Mouse (Mus musculus): ENCODE measurements at regions not wholly inside any gene's neighbourhood (a gene's known extent, or its start where the extent isn't known, plus 50 kb on each side); places are given as distances from the start of the nearest gene placed in this dataset.

- H3K79me3 ChIP-seq (ENCODE audit: low read depth), result no peaks in the 10 kb centered on the region
- no peaks in the 10 kb centered on the region for H3K27me3 ChIP-seq (ENCODE audit: control insufficient read depth, insufficient read depth, insufficient read length)
- H3K79me2 ChIP-seq (ENCODE audit: control insufficient read depth, insufficient read depth), result no peaks in the 10 kb centered on the region
- TF ChIP-seq CTCF (IDR thresholded peaks at IDR 0.05; ENCODE audit: control insufficient read depth, insufficient read depth, insufficient read length), result no peak
- no peak for TF ChIP-seq MYOD1 (IDR thresholded peaks at IDR 0.05; ENCODE audit: control insufficient read depth, insufficient read length, low read depth)
- TF ChIP-seq CEBPB (IDR thresholded peaks at IDR 0.05; ENCODE audit: low read depth), result no peak
- no peak for TF ChIP-seq USF1 (IDR thresholded peaks at IDR 0.05; ENCODE audit: low read depth)
- no peak for TF ChIP-seq MYOG (IDR thresholded peaks at IDR 0.05; ENCODE audit: control insufficient read depth, extremely low read depth, insufficient read length)
- TF ChIP-seq MAX (IDR thresholded peaks at IDR 0.05), result no peak
- no peak for TF ChIP-seq FOSL1 (IDR thresholded peaks at IDR 0.05; ENCODE audit: insufficient read depth, low read length, poor library complexity, severe bottlenecking)
- no peaks in the 10 kb centered on the region for H3K36me3 ChIP-seq (ENCODE audit: control insufficient read depth, insufficient read depth)
- H3ac ChIP-seq (ENCODE audit: control insufficient read depth, insufficient read length, low read depth), result no peak overlapping the region
- H3K4me3 ChIP-seq (ENCODE audit: insufficient read depth, poor library complexity, severe bottlenecking), result no peak overlapping the region
These were observed 148.8 kb downstream of the Etnk1 start for GRCm38 (mm10) chr6:143315859-143316258.

DNA sequence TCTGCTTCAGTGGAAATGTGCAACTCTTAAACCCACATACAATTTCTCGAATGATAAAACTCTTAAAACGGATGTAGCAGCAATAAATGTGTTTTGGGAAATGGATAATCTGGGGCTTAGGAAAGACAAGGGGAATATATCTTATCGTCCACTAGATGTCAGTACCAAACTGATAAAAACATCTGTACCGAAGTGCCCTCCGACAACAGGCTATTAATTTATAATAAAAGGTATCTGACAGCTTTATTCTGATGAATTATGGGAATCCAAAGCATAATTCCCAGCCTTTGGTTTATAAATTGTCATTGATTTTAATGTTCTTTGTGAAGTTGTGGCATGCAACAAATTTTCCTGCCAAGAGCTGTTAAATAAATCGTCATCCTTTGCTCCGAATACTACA is 153.4 kb downstream of the Etnk1 start:
- no peak overlapping the region for H3K4me3 ChIP-seq (ENCODE audit: insufficient read depth, poor library complexity, severe bottlenecking)
- no peaks in the 10 kb centered on the region for H3K27me3 ChIP-seq (ENCODE audit: control insufficient read depth, insufficient read depth, insufficient read length)
- no peaks in the 10 kb centered on the region for H3K79me3 ChIP-seq (ENCODE audit: low read depth)
- H3ac ChIP-seq (ENCODE audit: control insufficient read depth, insufficient read length, low read depth), result no peak overlapping the region
- TF ChIP-seq MAX (IDR thresholded peaks at IDR 0.05) (no peak), FOSL1 (IDR thresholded peaks at IDR 0.05; ENCODE audit: insufficient read depth, low read length, poor library complexity, severe bottlenecking) (no peak), MYOG (IDR thresholded peaks at IDR 0.05; ENCODE audit: control insufficient read depth, extremely low read depth, insufficient read length) (no peak), CTCF (IDR thresholded peaks at IDR 0.05; ENCODE audit: control insufficient read depth, insufficient read depth, insufficient read length) (no peak), MYOD1 (IDR thresholded peaks at IDR 0.05; ENCODE audit: control insufficient read depth, insufficient read length, low read depth) (no peak), CEBPB (IDR thresholded peaks at IDR 0.05; ENCODE audit: low read depth) (no peak), USF1 (IDR thresholded peaks at IDR 0.05; ENCODE audit: low read depth) (no peak)
- no peaks in the 10 kb centered on the region for H3K36me3 ChIP-seq (ENCODE audit: control insufficient read depth, insufficient read depth)
- no peaks in the 10 kb centered on the region for H3K79me2 ChIP-seq (ENCODE audit: control insufficient read depth, insufficient read depth)

- no peaks in the 10 kb centered on the region for H3K27me3 ChIP-seq (ENCODE audit: control insufficient read depth, insufficient read depth, insufficient read length)
- H3ac ChIP-seq (ENCODE audit: control insufficient read depth, insufficient read length, low read depth), result no peak overlapping the region
- no peak overlapping the region for H3K4me3 ChIP-seq (ENCODE audit: insufficient read depth, poor library complexity, severe bottlenecking)
- H3K36me3 ChIP-seq (ENCODE audit: control insufficient read depth, insufficient read depth), result no peaks in the 10 kb centered on the region
- H3K79me3 ChIP-seq (ENCODE audit: low read depth), result no peaks in the 10 kb centered on the region
- no peak for TF ChIP-seq CEBPB (IDR thresholded peaks at IDR 0.05; ENCODE audit: low read depth)
- no peak for TF ChIP-seq MYOD1 (IDR thresholded peaks at IDR 0.05; ENCODE audit: control insufficient read depth, insufficient read length, low read depth)
- no peak for TF ChIP-seq CTCF (IDR thresholded peaks at IDR 0.05; ENCODE audit: control insufficient read depth, insufficient read depth, insufficient read length)
- TF ChIP-seq USF1 (IDR thresholded peaks at IDR 0.05; ENCODE audit: low read depth), result no peak
- TF ChIP-seq FOSL1 (IDR thresholded peaks at IDR 0.05; ENCODE audit: insufficient read depth, low read length, poor library complexity, severe bottlenecking), result no peak
- no peak for TF ChIP-seq MAX (IDR thresholded peaks at IDR 0.05)
- no peak for TF ChIP-seq MYOG (IDR thresholded peaks at IDR 0.05; ENCODE audit: control insufficient read depth, extremely low read depth, insufficient read length)
- no peaks in the 10 kb centered on the region for H3K79me2 ChIP-seq (ENCODE audit: control insufficient read depth, insufficient read depth)
These were observed 157.6 kb downstream of the Etnk1 start for GRCm38 (mm10) chr6:143324636-143325035.

DNA sequence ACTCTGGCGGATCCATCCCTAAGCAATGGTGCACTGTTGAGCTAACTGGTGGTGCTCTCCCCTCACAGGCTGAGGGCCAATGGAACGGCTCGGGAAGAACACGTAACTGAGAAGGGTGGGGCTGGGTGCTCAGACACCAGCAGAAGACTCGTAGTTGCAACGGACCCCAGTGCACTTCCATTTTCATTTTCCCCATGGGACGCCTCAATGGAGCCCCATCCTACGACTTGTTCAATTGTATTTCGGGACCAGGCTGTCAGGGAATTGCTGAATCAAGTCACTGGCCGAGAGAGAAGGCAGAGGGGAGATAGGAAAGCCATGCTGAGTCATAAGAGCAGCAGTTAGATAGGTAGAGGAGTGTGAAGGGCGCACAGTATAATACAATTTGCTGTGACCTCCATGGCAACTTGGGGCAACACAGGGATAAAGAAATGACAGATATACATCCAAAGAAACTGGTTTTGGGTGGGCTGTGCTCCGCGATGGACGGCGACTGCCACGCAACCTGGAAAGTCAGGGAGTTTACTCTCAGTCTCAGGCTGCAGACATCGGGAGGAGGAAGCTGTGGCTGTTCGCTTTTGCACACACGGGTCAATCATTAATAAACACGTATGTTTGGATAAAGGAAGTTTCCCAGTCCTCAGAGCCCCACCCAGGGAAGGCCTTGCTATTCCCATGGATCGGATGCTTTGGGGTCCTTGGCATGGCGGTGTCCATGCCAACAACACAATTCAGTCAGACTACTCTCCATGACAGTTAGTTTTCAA is 160.1 kb downstream of the Etnk1 start:
- TF ChIP-seq CEBPB (IDR thresholded peaks at IDR 0.05; ENCODE audit: low read depth) (no peak), CTCF (IDR thresholded peaks at IDR 0.05; ENCODE audit: control insufficient read depth, insufficient read depth, insufficient read length) (no peak), MYOD1 (IDR thresholded peaks at IDR 0.05; ENCODE audit: control insufficient read depth, insufficient read length, low read depth) (no peak), MYOG (IDR thresholded peaks at IDR 0.05; ENCODE audit: control insufficient read depth, extremely low read depth, insufficient read length) (no peak), USF1 (IDR thresholded peaks at IDR 0.05; ENCODE audit: low read depth) (no peak), MAX (IDR thresholded peaks at IDR 0.05) (no peak), FOSL1 (IDR thresholded peaks at IDR 0.05; ENCODE audit: insufficient read depth, low read length, poor library complexity, severe bottlenecking) (no peak)
- Histone ChIP-seq H3K79me2 (ENCODE audit: control insufficient read depth, insufficient read depth) (no peaks in the 10 kb centered on the region), H3K4me3 (ENCODE audit: insufficient read depth, poor library complexity, severe bottlenecking) (no peak overlapping the region), H3K79me3 (ENCODE audit: low read depth) (no peaks in the 10 kb centered on the region), H3K36me3 (ENCODE audit: control insufficient read depth, insufficient read depth) (no peaks in the 10 kb centered on the region), H3K27me3 (ENCODE audit: control insufficient read depth, insufficient read depth, insufficient read length) (no peaks in the 10 kb centered on the region), H3ac (ENCODE audit: control insufficient read depth, insufficient read length, low read depth) (no peak overlapping the region)

GRCm38 (mm10) chr6:143327788-143328187 is 160.8 kb downstream of the Etnk1 start:
- Histone ChIP-seq H3K79me3 (ENCODE audit: low read depth) (no peaks in the 10 kb centered on the region), H3ac (ENCODE audit: control insufficient read depth, insufficient read length, low read depth) (no peak overlapping the region), H3K36me3 (ENCODE audit: control insufficient read depth, insufficient read depth) (no peaks in the 10 kb centered on the region), H3K27me3 (ENCODE audit: control insufficient read depth, insufficient read depth, insufficient read length) (no peaks in the 10 kb centered on the region), H3K4me3 (ENCODE audit: insufficient read depth, poor library complexity, severe bottlenecking) (no peak overlapping the region), H3K79me2 (ENCODE audit: control insufficient read depth, insufficient read depth) (no peaks in the 10 kb centered on the region)
- TF ChIP-seq MAX (IDR thresholded peaks at IDR 0.05) (no peak), USF1 (IDR thresholded peaks at IDR 0.05; ENCODE audit: low read depth) (no peak), MYOD1 (IDR thresholded peaks at IDR 0.05; ENCODE audit: control insufficient read depth, insufficient read length, low read depth) (no peak), CEBPB (IDR thresholded peaks at IDR 0.05; ENCODE audit: low read depth) (no peak), FOSL1 (IDR thresholded peaks at IDR 0.05; ENCODE audit: insufficient read depth, low read length, poor library complexity, severe bottlenecking) (no peak), CTCF (IDR thresholded peaks at IDR 0.05; ENCODE audit: control insufficient read depth, insufficient read depth, insufficient read length) (no peak), MYOG (IDR thresholded peaks at IDR 0.05; ENCODE audit: control insufficient read depth, extremely low read depth, insufficient read length) (no peak)
